Mouse (Mus musculus): ENCODE measurements around the gene Edn2.

- TF ChIP-seq EP300 (IDR thresholded peaks at IDR 0.05; ENCODE audit: low read depth) (no peak), CTCF (IDR thresholded peaks at IDR 0.05; ENCODE audit: low read depth) (no peak)
These were observed 51.1 kb downstream of the Edn2 start for GRCm38 (mm10) chr4:120212080-120212479.

Data from liver, embryonic 14.5 days (tissue).